Mouse (Mus musculus): ENCODE measurements around the gene Polr2f.
A peak's percentile ranks its signal among the peaks of the same experiment; 100 is the strongest.

Gene Polr2f

DNA sequence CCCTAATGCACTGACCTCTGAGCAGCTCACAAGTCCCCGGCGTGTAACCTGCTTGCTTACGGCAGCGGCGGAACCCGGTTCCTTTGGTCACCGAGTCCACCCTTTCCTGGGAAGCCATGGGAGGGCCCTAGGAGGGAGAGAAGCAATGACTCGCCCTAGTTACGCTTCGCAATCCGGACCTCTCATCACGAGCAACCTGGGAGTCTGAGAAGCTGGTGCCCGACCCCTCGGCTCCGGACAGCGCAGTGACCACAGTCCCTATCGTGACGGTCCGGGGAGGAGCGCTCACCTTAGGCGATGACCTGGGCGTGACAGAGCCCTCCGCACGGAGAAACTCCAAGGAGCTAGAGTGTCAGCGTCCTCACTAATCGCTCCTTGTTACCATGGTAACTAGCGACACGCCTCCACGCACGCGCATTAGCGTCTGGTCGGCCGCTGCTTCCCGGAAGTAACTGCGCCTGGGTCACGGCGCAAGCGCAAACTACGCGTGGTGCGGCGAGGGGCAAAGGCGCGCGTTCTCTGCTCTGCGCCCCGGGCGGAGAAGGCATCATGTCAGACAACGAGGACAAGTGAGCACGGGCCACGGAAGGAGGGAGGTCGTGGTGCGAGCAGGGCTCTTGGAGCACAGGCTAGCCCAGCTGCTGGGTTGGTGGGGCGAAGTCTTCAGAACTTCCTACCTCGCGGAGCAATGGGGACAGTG, at the start of gene Polr2f, which contains the start of gene 1700088E04Rik:
TSS of gene Polr2f (plus strand) at position 144 of the 700 bp plus-strand sequence.
TSS of gene 1700088E04Rik (minus strand) at position 388 of the 700 bp plus-strand sequence.
- DNase-seq (ENCODE audit: low spot score in 2 of 2) = peak; percentile 94

DNA sequence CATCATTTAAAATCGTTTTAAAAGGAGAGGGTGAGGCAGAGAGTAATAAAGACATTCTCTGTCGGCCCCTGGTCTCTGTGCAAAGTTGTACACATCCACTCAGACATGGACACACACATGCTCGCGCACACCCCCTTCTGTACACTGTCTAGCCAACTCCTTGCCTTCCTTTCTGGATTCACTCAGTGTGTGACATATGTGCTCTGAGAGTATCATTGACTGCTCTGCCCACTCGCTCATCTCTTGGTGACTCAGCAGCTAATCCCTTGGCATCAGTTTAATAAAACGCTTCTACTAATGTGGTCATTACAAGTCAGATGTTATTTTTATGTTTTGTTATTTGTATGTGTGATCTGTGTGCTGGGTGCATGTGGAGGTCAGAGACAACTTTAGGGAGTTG, 48.5 kb upstream of the Polr2f start:
- DNase-seq (ENCODE audit: low spot score in 2 of 2) = no peak

DNA sequence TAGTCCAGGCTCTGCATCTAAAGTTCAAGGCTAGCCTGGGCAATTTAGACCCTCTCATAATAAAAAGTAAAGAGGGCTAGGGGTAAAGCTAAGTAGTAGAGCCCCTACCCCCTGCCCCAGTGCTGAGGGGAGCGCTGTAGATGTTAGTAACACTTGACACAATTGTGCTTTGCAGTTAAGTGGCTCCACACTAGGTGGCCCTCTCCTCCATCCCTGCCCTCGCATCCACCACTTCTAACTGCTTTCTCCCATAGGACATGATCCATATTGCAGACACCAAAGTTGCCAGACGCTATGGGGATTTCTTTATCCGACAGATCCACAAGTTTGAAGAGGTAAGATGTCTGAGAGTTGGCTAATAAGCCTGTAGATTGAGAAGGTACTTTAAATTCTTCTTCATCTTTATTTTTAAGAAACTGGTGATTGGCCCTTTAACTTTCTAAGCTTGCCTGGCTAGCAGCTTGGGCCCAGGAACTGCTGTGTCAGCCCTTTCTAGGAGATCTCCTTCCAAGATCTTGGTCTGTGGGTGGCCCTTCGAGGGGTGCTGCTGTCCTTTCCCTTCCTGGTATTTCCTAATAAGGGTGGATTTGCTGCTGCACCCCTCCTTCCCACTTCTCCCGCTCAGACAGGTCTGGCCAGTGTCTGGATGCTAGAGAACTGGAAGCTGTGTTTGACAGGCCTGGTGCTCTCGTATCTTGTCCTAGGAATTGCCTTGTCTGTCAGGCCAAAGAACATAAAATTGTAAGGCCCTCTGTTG, 47.5 kb upstream of the Polr2f start:
- no peak for DNase-seq (ENCODE audit: low spot score in 2 of 2)

DNA sequence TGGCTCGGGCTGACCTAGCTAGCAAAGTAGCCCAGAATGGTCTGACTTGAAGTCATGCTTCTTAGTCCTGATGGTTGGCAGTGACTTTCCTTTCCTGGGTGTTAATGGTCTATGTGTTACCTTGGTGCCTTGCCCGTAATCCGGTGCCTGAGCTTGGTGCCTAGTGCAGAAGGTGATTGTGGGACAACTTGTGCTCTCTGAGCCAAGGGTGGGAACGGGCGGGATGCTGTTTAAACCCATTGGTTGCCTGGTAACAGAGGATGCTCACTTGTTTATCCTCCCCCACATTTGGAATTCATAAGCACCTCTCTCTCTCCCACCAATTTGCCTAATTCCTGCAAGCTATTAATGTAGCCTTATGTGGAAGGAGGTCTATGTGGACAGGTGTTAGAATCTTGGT, 45.3 kb upstream of the Polr2f start:
- DNase-seq (ENCODE audit: low spot score in 2 of 2) = no peak

DNA sequence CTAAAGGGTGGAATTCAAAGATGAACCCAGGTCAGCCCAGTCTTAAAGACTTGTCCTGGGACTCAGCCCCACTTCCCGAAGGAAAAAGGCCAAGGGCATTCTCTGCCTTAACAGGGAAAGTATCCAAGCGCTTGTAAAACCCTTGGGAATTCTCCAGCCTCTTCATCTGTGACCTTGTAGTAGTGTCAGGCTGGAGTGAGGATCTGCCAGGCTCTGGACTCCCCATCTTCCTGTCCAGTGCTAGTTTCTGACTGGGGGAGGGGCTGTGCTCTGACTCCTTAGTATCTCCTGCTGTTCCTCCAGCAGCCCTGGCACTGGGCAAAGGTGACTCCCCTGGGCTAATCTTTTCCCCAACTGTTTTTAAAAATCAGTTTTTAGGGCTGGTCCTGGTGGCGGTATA, 44.3 kb upstream of the Polr2f start:
- DNase-seq (ENCODE audit: low spot score in 2 of 2) = no peak

DNA sequence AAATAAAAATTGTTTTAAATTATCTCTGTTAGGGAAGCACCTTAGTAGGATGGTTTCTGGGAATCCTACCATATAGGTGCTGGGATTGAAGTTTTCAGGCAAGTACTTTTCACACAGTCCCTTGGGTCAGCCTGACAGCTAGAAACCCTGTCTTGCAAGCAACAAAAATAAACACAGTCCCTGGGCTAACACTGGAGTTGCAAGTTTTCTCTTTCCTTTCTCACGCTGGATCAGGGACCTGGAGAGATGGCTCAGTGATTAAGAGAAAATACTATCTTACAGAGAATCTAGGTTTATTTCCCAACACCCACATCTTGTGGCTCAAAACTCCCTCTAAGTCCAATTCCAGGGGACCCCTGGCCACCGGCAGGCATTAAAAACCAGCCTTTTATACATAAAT, 43.7 kb upstream of the Polr2f start:
- DNase-seq (ENCODE audit: low spot score in 2 of 2) = no peak

DNA sequence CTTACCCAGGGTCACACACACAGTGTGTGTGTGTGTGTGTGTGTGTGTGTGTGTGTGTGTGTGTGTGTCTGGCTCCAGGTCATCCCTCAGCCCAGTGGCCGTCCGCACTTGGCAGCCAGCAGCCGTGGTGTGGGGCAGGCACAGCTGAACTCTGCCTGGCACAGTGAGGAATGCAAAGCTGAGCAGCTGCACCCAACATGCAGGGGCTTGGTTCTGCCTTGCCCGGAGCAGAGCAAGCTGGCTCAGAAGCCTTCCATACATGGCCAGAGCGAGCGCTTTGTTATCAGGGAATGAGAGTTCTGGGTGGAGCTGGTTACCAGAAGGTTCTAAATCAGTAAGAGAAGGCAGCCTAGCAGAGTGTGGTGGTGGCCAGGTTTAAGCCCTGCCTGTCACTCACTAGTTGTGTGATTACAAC, 43.2 kb upstream of the Polr2f start:
- peak; percentile 78 to 81 for DNase-seq (ENCODE audit: low spot score in 2 of 2)

DNA sequence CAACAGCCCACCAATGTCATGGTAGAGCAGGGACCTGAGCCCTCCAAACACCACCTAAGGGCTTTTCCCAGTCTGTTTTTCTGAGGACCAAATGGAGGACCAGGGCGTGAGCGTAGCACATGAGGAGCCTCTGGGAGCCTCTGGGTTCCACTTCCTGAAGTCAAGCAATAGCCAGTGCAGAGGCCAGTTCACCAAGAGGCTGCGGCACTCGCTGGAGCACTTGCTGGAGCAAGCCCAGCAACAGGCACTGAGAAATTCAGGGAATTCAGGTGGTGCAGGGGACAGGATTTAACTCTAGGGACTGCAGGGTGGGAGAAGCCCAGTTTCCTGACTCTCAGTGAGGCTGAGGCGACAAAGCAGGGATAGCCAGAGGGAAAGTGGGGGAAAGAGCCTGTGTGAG, 42.6 kb upstream of the Polr2f start:
- no peak for DNase-seq (ENCODE audit: low spot score in 2 of 2)

DNA sequence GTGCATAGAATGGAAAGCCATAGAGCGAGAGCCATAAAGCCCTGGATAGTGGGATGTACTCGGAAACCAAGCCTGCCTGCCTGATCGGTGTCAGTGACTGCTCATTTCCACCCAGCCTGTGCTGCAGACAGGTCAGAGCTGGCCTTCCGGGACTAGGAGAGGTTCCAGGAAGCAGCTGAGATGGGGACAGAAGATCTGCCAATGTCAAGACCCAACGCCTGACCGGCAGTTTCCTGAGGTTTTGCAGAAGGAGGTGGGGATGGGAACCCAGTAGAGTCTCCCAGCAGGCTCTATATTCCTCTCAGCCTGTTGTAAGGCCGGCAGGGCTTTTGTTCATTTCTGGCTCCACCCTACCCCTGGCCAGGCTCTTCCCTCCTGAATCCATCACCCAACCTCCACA, 41.9 kb upstream of the Polr2f start:
- peak; percentile 54 to 70 for DNase-seq (ENCODE audit: low spot score in 2 of 2)

DNA sequence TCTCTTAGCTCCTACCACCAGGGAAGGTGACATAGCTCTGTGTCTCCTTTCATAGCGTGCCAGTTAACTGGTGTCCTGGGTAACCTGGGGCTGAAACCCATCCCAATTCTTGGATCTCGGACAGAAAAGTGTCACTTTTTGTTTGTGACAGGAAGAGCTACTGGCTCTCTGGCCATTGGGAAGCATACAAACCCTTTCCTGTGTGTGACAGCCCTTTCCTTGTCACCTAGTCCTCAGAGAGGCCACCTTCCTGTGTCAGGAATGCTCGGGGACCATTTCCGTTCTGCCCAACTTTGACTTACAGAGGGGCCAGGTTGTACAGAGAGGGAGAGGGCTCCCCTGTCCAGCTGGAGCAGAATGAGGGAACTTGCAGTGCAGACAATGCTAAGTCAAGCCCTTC, 41.4 kb upstream of the Polr2f start:
- DNase-seq (ENCODE audit: low spot score in 2 of 2) = peak; percentile 35 to 51

DNA sequence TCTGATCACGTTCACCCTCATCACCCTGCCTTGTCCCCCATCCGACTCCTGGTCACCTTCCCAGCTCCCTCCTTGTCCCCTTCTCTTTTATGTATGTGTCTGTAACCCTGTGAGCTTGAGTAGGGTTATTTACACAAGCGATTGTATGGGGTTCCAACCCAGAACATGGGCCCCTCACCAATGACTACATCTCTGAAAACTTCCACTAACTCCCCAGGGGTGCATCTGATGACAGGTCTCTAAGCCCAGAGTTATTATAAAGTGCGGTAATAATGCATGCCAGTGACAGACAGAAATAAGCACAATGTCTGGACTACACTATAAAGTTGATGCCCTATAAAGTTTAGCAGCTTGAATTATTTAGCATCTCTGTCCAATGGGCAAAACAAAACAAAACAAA, 40.4 kb upstream of the Polr2f start:
- DNase-seq (ENCODE audit: low spot score in 2 of 2) = no peak

DNA sequence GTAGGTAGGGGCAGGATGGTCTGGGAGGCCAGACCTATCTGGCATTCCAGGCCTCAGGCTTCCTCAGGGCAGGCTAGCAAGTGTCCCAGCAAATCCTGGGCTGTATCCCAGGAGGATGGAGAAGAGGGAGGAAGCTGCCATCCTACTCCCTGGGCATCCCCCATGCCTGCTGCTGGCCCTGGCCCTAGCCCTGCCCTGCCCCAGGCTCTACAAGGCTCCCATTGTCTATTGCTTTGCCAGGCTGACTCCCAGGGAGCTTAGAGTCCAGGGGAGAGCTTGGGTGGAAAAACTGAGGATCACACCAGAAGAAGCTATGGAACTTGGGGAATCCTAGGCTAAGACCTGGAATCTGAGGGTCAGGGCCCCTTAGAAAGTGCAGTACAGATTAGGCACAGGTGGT, 39.3 kb upstream of the Polr2f start:
- DNase-seq (ENCODE audit: low spot score in 2 of 2) = no peak

DNA sequence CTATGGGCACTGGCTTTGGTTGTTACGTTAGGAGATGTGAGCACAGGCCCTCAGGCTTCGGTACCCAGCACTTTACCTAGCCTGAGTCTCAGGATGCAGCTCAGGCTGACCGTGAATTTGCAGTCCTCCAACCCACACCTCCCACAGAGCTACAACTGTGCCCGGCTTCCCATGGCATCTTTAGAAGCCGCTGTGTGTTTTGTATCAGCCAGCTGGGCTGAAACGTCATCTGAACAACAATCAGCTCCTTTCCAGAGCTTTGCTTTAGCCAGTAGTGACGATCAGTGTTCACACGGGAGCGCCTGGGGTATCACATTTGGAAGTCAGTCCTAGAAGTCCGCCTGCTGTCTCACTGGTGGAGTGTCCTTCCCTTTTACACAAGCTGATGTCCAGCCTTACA, 37.5 kb upstream of the Polr2f start:
- DNase-seq (ENCODE audit: low spot score in 2 of 2) = no peak

DNA sequence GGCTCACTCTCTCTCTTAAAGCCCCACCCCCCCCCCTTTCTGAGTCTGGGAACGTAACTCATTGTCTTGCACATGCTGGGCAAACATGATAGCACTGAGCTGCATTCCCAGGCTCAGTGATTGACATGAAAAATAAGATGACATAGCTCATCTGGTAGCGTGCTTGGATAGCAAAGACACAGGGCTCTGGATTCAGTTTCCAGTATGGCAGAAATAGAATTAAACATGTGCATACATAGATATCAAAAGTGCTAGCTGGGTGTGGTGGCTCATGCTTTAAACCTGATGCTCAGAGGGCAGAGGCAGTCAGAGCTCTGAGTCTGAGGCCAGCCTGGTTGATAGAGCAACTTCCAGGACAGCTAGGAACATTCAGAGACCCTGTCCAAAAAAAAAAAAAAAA, 35.0 kb upstream of the Polr2f start:
- no peak for DNase-seq (ENCODE audit: low spot score in 2 of 2)

DNA sequence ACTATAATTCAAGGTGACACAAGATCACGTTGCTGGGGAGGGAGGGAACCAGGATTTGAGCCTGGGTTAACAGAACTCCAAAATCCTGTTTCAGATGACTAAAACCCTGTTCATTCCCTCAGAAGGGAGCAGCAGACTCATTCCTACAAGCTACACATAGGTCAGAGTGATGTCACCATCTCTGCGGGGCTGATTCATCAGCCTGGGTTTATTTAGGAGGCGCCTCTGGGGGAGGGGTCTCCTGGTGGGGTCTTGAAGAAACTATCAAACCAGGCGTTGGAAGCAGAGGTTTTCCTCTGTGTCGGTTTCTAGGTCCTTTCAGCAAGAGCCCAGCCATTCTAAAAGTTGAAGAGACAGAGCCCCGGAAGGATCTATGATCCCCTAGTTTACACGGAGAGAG, 32.8 kb upstream of the Polr2f start:
- no peak for DNase-seq (ENCODE audit: low spot score in 2 of 2)

DNA sequence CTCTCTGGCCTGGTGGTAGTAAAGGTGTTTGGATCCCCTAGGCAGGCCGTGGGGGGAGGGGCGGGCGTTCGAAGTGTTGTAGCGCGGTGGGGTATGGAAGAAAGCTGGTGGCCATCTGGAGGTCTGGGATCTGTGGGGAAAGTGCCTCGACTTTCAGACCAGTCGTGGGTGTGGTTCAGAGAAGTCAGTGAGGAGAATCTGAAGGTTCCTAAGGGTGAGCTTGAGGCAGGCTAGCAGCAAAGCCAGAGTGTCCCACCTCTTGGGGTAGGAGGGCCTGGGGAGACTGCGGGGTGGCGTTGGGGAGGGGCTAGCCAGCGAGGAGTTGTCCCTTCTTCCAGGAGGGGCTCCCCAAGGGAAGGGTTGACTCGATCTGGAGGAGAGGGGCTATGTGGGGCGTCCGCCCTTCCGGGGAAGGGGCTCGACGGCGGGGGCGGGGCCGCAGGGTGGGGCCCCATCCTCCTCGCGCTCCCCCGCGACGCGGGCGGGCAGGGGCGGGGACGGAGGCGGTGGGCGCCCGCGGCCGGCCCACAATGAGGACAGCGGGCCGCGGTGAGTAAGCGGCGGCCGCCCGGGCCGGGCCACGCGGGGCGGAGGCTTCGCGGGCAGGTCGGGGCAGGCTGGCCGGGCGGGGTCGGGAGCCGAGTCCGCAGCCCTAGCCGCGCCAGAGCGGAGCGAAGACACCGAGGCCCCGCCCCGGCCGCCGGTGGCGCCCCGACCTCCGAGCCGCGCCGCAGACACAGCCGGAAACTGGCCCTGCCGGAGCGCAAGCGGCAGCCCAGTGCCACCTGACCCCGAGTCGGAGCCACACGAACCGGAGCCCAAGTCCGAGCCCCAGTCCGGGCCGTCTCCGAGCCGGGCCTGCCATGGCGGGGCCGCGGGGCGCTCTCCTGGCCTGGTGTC, 32.1 kb upstream of the Polr2f start, which contains the start of gene Micall1:
TSS of gene Micall1 (plus strand) at position 478 of the 900 bp plus-strand sequence.
- peak; percentile 68 to 72 for DNase-seq (ENCODE audit: low spot score in 2 of 2)

DNA sequence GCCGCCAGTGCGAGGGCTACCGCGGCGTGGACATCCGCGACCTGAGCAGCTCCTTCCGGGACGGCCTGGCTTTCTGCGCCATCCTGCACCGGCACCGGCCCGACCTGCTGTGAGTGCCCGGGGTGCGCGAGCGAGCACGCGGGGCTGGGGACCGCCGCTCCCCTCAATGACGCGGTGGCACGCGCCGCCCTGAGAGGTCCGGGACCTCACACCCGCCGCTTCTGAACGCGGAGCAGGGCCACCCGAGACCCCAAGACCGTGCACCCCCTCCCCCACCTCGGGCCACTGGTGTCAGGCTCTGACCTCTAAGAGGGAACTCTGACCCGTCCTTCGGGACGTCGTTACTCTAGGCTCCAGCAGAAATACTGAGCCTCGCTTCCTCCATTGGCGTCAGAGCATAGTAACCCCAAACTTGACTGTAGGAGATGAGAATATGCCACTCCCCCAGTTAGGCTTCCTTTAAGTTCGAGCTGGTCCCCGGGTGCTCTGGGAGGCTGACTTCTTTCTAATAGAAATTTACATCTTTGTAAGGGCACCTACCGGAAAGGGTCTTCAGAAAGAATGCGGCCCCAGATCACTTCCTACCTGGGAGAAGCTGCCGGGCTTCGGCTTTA, 31.4 kb upstream of the Polr2f start:
- DNase-seq (ENCODE audit: low spot score in 2 of 2) = no peak

DNA sequence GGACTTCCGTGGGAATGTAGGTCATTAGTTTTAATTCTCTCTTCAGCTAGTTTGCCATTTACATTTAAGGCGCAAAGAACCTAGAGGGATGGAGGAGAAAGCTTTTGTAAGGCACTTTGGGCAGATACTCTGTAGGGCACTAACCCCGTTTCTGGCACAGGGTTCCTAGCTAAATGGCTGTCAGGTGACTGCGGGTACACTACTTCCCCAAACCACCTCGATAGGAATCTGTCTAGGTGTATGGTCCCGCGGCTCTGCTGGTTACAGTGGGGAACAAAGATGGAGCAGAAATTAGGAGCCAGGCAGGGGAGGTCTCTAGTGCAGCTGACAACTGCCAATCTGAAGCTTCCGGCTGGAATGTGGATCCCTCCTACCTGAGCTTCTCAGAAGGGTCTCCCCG, 30.8 kb upstream of the Polr2f start:
- no peak for DNase-seq (ENCODE audit: low spot score in 2 of 2)

DNA sequence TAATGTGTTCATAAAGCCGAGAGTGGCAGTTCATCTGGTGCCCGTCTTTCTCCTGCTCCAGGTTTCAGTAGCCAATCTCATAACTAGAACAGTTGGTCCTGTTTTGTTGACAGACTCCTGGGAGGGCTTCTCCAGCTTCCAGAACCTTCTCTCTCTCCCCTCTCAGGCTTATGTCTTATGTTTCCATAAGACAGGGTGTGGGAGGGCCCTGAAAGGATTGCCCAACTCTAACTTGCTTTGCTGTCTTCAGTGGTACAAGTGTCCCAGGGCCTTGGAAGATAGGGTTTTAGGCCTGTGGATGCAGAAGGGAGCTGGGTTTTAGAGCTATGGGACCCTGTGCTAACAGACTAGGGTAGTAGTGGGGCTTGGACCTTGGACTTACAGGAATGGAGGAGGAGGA, 30.3 kb upstream of the Polr2f start:
- no peak for DNase-seq (ENCODE audit: low spot score in 2 of 2)

DNA sequence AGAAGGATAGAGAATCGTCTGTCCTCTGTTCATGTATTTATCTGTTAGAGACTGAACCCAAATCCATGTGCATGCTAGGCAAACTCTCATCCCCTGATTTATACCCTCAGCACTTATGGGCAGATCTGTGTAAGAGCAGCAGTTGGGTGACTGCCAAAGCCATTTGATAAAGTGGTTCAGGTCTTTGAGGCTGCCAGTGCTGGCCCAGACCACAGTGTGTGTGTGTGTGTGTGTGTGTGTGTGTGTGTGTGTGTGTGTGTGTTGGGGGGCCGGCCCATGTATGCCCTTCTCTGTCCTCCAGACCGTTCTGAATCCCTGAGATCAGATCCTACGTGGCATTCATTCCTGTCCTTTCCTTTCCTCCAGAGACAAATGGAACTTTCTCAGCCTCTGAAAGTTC, 29.0 kb upstream of the Polr2f start:
- peak in 1 of 2 experiments; percentile 64 for DNase-seq (ENCODE audit: low spot score in 2 of 2)

DNA sequence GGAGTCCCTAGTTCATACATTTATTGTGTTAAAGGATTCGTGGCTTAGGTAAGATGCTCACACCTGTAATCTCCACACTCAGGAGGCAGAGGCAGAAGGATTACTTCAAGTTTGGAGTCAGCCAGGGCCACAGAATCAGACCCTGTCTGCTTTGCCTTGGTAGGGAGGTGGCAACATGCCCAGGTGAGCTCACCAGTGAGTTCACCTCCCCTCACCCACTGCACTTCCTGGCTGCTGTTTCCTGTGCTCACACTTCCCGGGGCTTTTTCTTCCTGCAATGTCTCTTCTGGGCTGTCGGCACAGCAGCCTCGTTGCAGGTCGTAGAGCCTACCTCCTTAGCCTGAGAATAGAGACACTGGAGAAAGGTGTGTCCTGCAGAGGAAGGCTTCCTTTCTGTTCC, 25.5 kb upstream of the Polr2f start:
- DNase-seq (ENCODE audit: low spot score in 2 of 2) = no peak

DNA sequence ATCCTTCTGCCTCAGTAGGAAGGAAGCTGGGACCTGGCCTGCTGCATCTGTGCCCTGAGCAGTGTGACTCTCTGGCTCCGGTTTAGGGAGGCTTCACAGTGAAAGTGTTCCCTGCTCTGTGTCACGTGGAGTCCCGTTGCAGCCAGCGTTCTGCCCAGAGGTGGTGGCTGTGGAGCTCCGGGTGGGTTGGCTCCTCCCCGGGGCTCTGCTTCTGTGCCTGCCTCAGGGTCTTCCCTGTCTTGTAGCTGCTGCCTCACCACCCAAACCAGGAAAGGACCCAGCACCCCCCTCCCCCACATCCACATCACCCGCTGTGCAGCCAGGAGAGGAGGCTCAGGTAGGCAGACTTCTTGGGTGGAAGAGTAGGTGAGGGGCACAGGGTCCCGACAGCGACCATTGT, 21.3 kb upstream of the Polr2f start:
- DNase-seq (ENCODE audit: low spot score in 2 of 2) = no peak

All from heart, adult 9 months (tissue).